Mouse (Mus musculus) MEL (cell line): ENCODE data around the gene Uchl4.

Experiments used
- CTCF ChIP-seq, 3 experiments: IDR thresholded peaks in 2 of 3; conservative IDR thresholded peaks in 1 of 3; 2 replicates each; pipeline ENCODE4 v1.5.1; 2011 to 2012; ENCODE audit warnings: low read length in 3 of 3, low read depth in 2 of 3, mild to moderate bottlenecking in 2 of 3, improper control_type of control experiment in 1 of 3, inconsistent platforms in 1 of 3, mixed read lengths in 1 of 3, moderate library complexity in 1 of 3; ENCODE audit not compliant: control insufficient read depth in 1 of 3, insufficient read depth in 1 of 3, poor library complexity in 1 of 3, severe bottlenecking in 1 of 3
- GATA1 ChIP-seq: IDR thresholded peaks from 2 replicates; pipeline ENCODE4 v1.6.1; 2011; ENCODE audit warnings: low read depth, low read length, improper control_type of control experiment
- MAFK ChIP-seq: IDR thresholded peaks from 2 replicates; pipeline ENCODE4 v1.6.1; 2011; ENCODE audit warnings: low read depth, mild to moderate bottlenecking, low read length, improper control_type of control experiment, borderline replicate concordance
- POLR2A ChIP-seq, 2 experiments: IDR thresholded peaks; 2 replicates each; pipeline ENCODE4 v1.6.1; 2011 to 2012; ENCODE audit warnings: low read length in 2 of 2, mild to moderate bottlenecking in 2 of 2, control low read depth in 1 of 2, improper control_type of control experiment in 1 of 2, low read depth in 1 of 2, moderate library complexity in 1 of 2; ENCODE audit not compliant: control insufficient read depth in 1 of 2, insufficient read depth in 1 of 2, poor library complexity in 1 of 2

DNA sequence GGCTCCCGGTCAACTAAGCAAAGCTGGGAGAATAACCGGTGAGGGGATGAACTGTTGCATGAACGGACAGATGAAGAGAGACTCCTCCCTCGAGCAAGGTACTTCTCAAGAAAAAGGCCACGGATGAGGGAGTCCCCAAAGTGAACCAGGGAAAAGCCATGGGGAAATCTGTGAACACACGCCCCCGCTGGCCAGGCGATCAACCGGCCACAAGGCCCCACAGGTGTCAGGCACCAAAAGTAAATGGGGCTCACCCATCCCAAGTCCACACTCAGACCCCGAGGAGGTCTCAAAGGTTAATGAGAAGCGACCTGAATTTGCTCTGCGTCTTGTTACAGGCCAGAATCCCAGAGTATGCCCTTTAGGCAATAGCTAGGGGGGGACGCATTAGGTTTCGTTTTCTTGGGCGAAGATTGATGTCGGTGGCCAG lies 17.6 kb downstream of the Uchl4 start:
- TF ChIP-seq MAFK (no peak), POLR2A (IDR thresholded peaks at IDR 0.05; ENCODE audit: control insufficient read depth in 1 of 2, insufficient read depth in 1 of 2, low read depth in 1 of 2, low read length in 2 of 2, poor library complexity in 1 of 2) (no peak), CTCF (IDR thresholded peaks at IDR 0.05 in 2 of 3, conservative IDR thresholded peaks at IDR 0.05 in 1 of 3; ENCODE audit: control insufficient read depth in 1 of 3, insufficient read depth in 1 of 3, low read depth in 2 of 3, low read length in 3 of 3, poor library complexity in 1 of 3, severe bottlenecking in 1 of 3) (no peak), GATA1 (no peak)
